Mouse (Mus musculus) C2C12 (cell line): ENCODE results near the gene Irgq.

Source experiments
- CEBPB ChIP-seq: IDR thresholded peaks from one replicate; pipeline ENCODE4 v1.6.1; 2011; ENCODE audit warnings: low read depth, mild to moderate bottlenecking, control low read depth, moderate library complexity
- CTCF ChIP-seq: IDR thresholded peaks from one replicate; pipeline ENCODE4 v1.5.1; 2011; ENCODE audit not compliant: control insufficient read depth, insufficient read depth, insufficient read length
- MAX ChIP-seq: IDR thresholded peaks from one replicate; pipeline ENCODE4 v1.6.1; 2011; ENCODE audit warnings: mild to moderate bottlenecking, control low read depth
- MYOD1 ChIP-seq: IDR thresholded peaks from one replicate; pipeline ENCODE4 v1.6.1; 2011; ENCODE audit warnings: low read depth; ENCODE audit not compliant: control insufficient read depth, insufficient read length

GRCm38 (mm10) chr7:24546068-24546614 is 15.7 kb downstream of the Irgq start, which contains the start of the genes Pinlyp and Xrcc1:
- TF ChIP-seq CTCF (no peak), MYOD1 (no peak), CEBPB (no peak), MAX (no peak)
